Mouse (Mus musculus) cerebellum, adult (tissue): ENCODE results near the gene Metap1d.

Experiments used
- ATAC-seq: cut with Nextera tagmentation; 2 replicates; pipeline ENCODE4 v1.9.2; 2017; ENCODE audit warnings: mild to moderate bottlenecking, moderate library complexity, mixed read lengths; ENCODE audit not compliant: insufficient number of reproducible peaks, low FRiP score, low TSS enrichment

Metap1d gene

GRCm38 (mm10) chr2:71473830-71474229 lies 20.8 kb downstream of the Metap1d start:
- no peak for ATAC-seq

GRCm38 (mm10) chr2:71474345-71474744 lies 21.3 kb downstream of the Metap1d start:
- ATAC-seq, result no peak

- no peak for ATAC-seq
Observed at GRCm38 (mm10) chr2:71475311-71475710, 22.2 kb downstream of the Metap1d start.

GRCm38 (mm10) chr2:71475760-71476159 lies 22.7 kb downstream of the Metap1d start:
- no peak for ATAC-seq

- no peak for ATAC-seq
Observed at GRCm38 (mm10) chr2:71477787-71478186, 24.7 kb downstream of the Metap1d start.

- ATAC-seq, result no peak
Observed at GRCm38 (mm10) chr2:71479917-71480316, 26.8 kb downstream of the Metap1d start.

GRCm38 (mm10) chr2:71481825-71482224 lies 28.7 kb downstream of the Metap1d start:
- ATAC-seq, result no peak

GRCm38 (mm10) chr2:71483046-71483716 lies 30.1 kb downstream of the Metap1d start:
- ATAC-seq, result no peak

GRCm38 (mm10) chr2:71483717-71484066 lies 30.6 kb downstream of the Metap1d start:
- ATAC-seq, result no peak

GRCm38 (mm10) chr2:71491295-71491694 lies 38.2 kb downstream of the Metap1d start:
- no peak for ATAC-seq

GRCm38 (mm10) chr2:71493161-71493683 lies 40.1 kb downstream of the Metap1d start:
- ATAC-seq, result no peak

GRCm38 (mm10) chr2:71494503-71494902 lies 41.4 kb downstream of the Metap1d start:
- no peak for ATAC-seq

- no peak for ATAC-seq
Observed at GRCm38 (mm10) chr2:71494971-71495370, 41.9 kb downstream of the Metap1d start.

- no peak for ATAC-seq
Observed at GRCm38 (mm10) chr2:71497175-71497574, 44.1 kb downstream of the Metap1d start.

- no peak for ATAC-seq
Observed at GRCm38 (mm10) chr2:71499276-71500230, 46.5 kb downstream of the Metap1d start.

- no peak for ATAC-seq
Observed at GRCm38 (mm10) chr2:71504852-71505251, 51.8 kb downstream of the Metap1d start.

- ATAC-seq, result no peak
Observed at GRCm38 (mm10) chr2:71511209-71511608, 58.1 kb downstream of the Metap1d start.

- ATAC-seq, result no peak
Observed at GRCm38 (mm10) chr2:71512326-71512725, 59.2 kb downstream of the Metap1d start.

GRCm38 (mm10) chr2:71516995-71517394 lies 63.9 kb downstream of the Metap1d start:
- no peak for ATAC-seq

GRCm38 (mm10) chr2:71517466-71518099 lies 64.5 kb downstream of the Metap1d start:
- ATAC-seq, result no peak

GRCm38 (mm10) chr2:71522871-71523270 lies 69.8 kb downstream of the Metap1d start:
- no peak for ATAC-seq
